Mouse (Mus musculus) gastrocnemius, postnatal 14 days (tissue): ENCODE results near the gene Prr14l. TPM values are rescaled to one million over a fixed set of nuclear protein-coding genes. Genes with fewer than 3 reads are reported as not detected.
A peak's percentile ranks its signal among the peaks of the same experiment; 100 is the strongest.
"Not testable (repeated sequence)": the region's sequence is repeated elsewhere in the genome, so short reads cannot be mapped to it uniquely, and the experiment has no call there.

Source experiments
- DNase-seq: peaks from one replicate; pipeline ENCODE4 v3.0.0; 2021; ENCODE audit warnings: mixed read lengths
- intact Hi-C: fragments of 180-260 bp; cut with DNase I; formaldehyde crosslinking; loops from one replicate; pipeline ENCODE4 v1.15.1; 2025; ENCODE audit warnings: low total_unique reads
- total RNA-seq, 2 experiments: library from RNA; stranded (reverse); gene quantifications; 2 replicates each; pipeline ENCODE4 v1.2.3; 2021

Gene Prr14l
- total RNA-seq, 2 experiments from 2014 or later = 6.1 to 6.9 TPM

- DNase-seq = peak; percentile 85
- intact Hi-C loops = loop anchor here (10.0 kb wide), 1 partner anchor 151 kb away; no protein-coding TSS in a partner anchor
Measured at GRCm38 (mm10) chr5:32745705-32746655, 108.1 kb downstream of the Prr14l start.

GRCm38 (mm10) chr5:32742149-32742548 is 111.9 kb downstream of the Prr14l start:
- intact Hi-C loops = loop anchor here (10.0 kb wide), 1 partner anchor 147 kb away; no protein-coding TSS in a partner anchor
- DNase-seq = no peak

DNA sequence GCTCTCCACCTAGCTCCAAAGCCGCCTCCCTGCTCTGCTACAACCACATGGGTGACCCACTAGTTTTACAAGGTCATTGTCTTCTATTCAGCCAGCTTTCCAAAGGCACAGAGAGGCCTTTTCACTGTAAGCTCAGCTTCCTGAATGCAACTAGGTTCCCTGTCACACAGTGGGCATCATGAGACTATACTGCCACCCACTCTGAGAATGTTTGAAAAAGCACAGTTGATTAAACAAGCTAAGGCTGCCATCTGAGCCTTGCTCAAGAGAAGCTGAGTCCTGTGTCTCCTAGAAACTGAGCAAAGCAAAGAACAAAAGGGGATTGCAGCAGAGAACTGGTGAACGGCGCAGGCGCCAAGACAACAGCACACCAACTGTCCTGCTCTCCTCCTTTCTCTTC is 112.7 kb downstream of the Prr14l start:
- intact Hi-C loops = loop anchor here (10.0 kb wide), 1 partner anchor 147 kb away; no protein-coding TSS in a partner anchor
- DNase-seq = not testable (repeated sequence)

DNA sequence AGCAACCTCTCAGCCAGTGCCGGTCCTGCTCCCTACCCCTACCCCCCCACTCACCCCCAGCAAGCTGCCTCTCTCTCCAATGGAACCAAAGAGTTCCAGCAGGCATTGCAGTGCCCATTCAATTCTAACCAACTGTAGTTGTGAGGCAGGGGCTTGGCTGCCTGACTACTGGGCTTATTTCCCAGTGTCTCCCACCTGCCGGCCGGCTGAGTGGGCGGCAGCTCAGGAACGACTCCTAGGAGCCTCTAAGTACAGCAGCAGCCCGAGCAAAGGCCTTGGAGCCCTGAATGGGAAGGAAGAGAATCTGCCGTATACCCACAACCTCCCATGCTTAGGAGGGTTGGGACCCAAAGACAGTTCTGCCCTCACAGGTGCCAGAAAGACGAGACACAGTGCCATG is 113.2 kb downstream of the Prr14l start:
- DNase-seq = not testable (repeated sequence)
- intact Hi-C loops = loop anchor here (10.0 kb wide), 1 partner anchor 146 kb away; no protein-coding TSS in a partner anchor

DNA sequence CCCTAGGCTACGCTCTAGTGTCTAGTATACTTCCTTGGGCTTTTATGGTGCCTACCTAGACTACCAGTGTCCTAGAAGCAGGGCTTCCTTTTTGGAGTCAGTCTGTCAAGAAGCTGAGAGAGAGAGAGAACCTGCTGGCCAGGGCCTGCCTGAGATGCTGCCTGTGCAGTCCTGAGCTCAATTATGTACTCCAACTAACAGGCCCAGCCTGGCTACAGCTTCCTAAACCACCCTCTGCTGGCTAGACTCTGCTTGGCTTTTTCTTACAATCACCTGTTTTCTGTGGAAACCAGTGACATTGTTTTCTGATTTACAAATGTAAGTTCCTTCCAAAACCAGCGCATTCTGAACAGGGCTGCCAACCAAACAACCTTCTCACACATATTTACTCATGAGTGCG is 113.9 kb downstream of the Prr14l start:
- intact Hi-C loops = loop anchor here (10.0 kb wide), 1 partner anchor 145 kb away; no protein-coding TSS in a partner anchor
- DNase-seq = no peak

Other genes starting within 250 kb of the Prr14l start
- 10 to 100 TPM; 14.1 to 15.7 TPM for gene Yes1, start 243.1 kb downstream of the Prr14l start, total RNA-seq
- 10 to 100 TPM; 19.1 to 20.5 TPM for gene Pisd, start 68.6 kb downstream of the Prr14l start, total RNA-seq
- gene Gm20671, start 27.1 kb downstream of the Prr14l start, total RNA-seq = not detected
- gene Depdc5, start 9.4 kb upstream of the Prr14l start, total RNA-seq = 1 to 10 TPM; 9.3 to 10.0 TPM
- 10 to 100 TPM; 68.9 to 81.7 TPM for gene Ywhah, start 164.6 kb upstream of the Prr14l start, total RNA-seq
- gene Slc5a1, start 250.0 kb upstream of the Prr14l start, total RNA-seq = not detected